Mouse (Mus musculus): Measurements from ENCODE around the gene Nav2.

GRCm38 (mm10) chr7:49437901-49438300 is 529.4 kb downstream of the Nav2 start:
- TF ChIP-seq GATA1 (IDR thresholded peaks at IDR 0.05; ENCODE audit: low read depth, low read length) (no peak), MYC (IDR thresholded peaks at IDR 0.05; ENCODE audit: low read depth, low read length) (no peak), CTCF (IDR thresholded peaks at IDR 0.05 in 2 of 3, conservative IDR thresholded peaks at IDR 0.05 in 1 of 3; ENCODE audit: control insufficient read depth in 1 of 3, insufficient read depth in 1 of 3, low read depth in 2 of 3, low read length in 3 of 3, poor library complexity in 1 of 3, severe bottlenecking in 1 of 3) (no peak), POLR2AphosphoS5 (IDR thresholded peaks at IDR 0.05; ENCODE audit: borderline replicate concordance, low read depth, low read length) (no peak), USF1 (IDR thresholded peaks at IDR 0.05; ENCODE audit: low read depth, low read length) (no peak), E2F4 (IDR thresholded peaks at IDR 0.05; ENCODE audit: borderline replicate concordance, low read depth, low read length) (no peak)

All from MEL (cell line).